Mouse (Mus musculus) C2C12 (cell line): Measurements from ENCODE around the gene Tomm70a. TPM values are rescaled to one million over a fixed set of nuclear protein-coding genes. Genes with fewer than 3 reads are reported as not detected.
"Not testable (repeated sequence)": the region's sequence is repeated elsewhere in the genome, so short reads cannot be mapped to it uniquely, and the experiment has no call there.

ENCODE experiments used
- H3K27me3 ChIP-seq: one replicate; pipeline ENCODE4 v1.6.1; 2011; ENCODE audit not compliant: control insufficient read depth, insufficient read depth, insufficient read length
- H3K36me3 ChIP-seq: one replicate; pipeline ENCODE4 v1.6.1; 2011; ENCODE audit not compliant: control insufficient read depth, insufficient read depth
- H3K4me3 ChIP-seq: one replicate; pipeline ENCODE4 v1.5.1; 2011; ENCODE audit warnings: mild to moderate bottlenecking, control low read depth; ENCODE audit not compliant: poor library complexity, insufficient read depth, severe bottlenecking
- H3K79me2 ChIP-seq: one replicate; pipeline ENCODE4 v1.6.1; 2011; ENCODE audit not compliant: control insufficient read depth, insufficient read depth
- H3K79me3 ChIP-seq: one replicate; pipeline ENCODE4 v1.6.1; 2011; ENCODE audit warnings: low read depth, control low read depth
- H3ac ChIP-seq: one replicate; pipeline ENCODE3; 2011; ENCODE audit warnings: low read depth; ENCODE audit not compliant: control insufficient read depth, insufficient read length
- CEBPB ChIP-seq: IDR thresholded peaks from one replicate; pipeline ENCODE4 v1.6.1; 2011; ENCODE audit warnings: low read depth, mild to moderate bottlenecking, control low read depth, moderate library complexity
- CTCF ChIP-seq: IDR thresholded peaks from one replicate; pipeline ENCODE4 v1.5.1; 2011; ENCODE audit not compliant: control insufficient read depth, insufficient read depth, insufficient read length
- FOSL1 ChIP-seq: IDR thresholded peaks from one replicate; pipeline ENCODE4 v1.8.0; 2011; ENCODE audit warnings: mild to moderate bottlenecking, low read length; ENCODE audit not compliant: poor library complexity, insufficient read depth, severe bottlenecking
- MAX ChIP-seq: IDR thresholded peaks from one replicate; pipeline ENCODE4 v1.6.1; 2011; ENCODE audit warnings: mild to moderate bottlenecking, control low read depth
- MYOD1 ChIP-seq: IDR thresholded peaks from one replicate; pipeline ENCODE4 v1.6.1; 2011; ENCODE audit warnings: low read depth; ENCODE audit not compliant: control insufficient read depth, insufficient read length
- MYOG ChIP-seq: IDR thresholded peaks from one replicate; pipeline ENCODE4 v1.6.1; 2011; ENCODE audit not compliant: control insufficient read depth, insufficient read length; ENCODE audit errors: extremely low read depth
- USF1 ChIP-seq: IDR thresholded peaks from one replicate; pipeline ENCODE4 v1.6.1; 2011; ENCODE audit warnings: low read depth, mild to moderate bottlenecking, control low read depth, moderate library complexity
- polyA plus RNA-seq: library from polyadenylated mRNA; unstranded; fragments of >200 nt; fragmentation: generic; extraction: Trizol; gene quantifications from one replicate; pipeline ENCODE4 v1.2.1, GENCODE M21; 2012; ENCODE audit warnings: missing spikeins

The Tomm70a gene
- polyA plus RNA-seq, 1 experiment, result 27.4 TPM

DNA sequence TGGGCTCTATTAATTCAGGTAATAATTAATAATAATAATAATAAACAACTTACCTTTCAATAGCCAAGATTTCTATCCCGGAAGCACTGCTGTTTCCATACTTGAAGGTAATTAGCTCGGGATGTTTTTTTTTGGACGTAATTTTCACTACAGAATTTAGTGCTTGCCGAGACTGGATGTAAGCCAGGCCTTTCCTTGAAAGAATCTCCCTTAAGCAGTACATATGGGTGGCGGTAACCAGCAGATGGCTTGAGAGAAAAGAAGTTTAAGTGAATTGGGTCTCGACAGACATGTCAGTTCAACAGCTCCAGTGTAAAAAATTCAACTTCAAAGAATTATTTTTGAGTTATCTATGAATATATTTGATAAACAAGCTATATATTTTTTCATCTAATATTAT lies 50.1 kb downstream of the Tomm70a start:
- Histone ChIP-seq H3K79me2 (no peaks in the 10 kb centered on the region), H3K4me3 (no peak overlapping the region), H3K27me3 (no peaks in the 10 kb centered on the region), H3ac (no peak overlapping the region), H3K36me3 (peaks cover 9% of the 10 kb centered on the region), H3K79me3 (peaks cover 2% of the 10 kb centered on the region)
- no peak for TF ChIP-seq MAX
- no peak for TF ChIP-seq MYOD1
- no peak for TF ChIP-seq USF1
- no peak for TF ChIP-seq FOSL1
- no peak for TF ChIP-seq CTCF
- no peak for TF ChIP-seq CEBPB
- TF ChIP-seq MYOG, result no peak

- peaks cover 18% of the 10 kb centered on the region for H3K36me3 ChIP-seq
Measured at GRCm38 (mm10) chr16:57174480-57174879, 53.0 kb downstream of the Tomm70a start.

GRCm38 (mm10) chr16:57175751-57176150 lies 54.2 kb downstream of the Tomm70a start:
- H3ac ChIP-seq, result no peak overlapping the region
- no peaks in the 10 kb centered on the region for H3K79me3 ChIP-seq
- no peaks in the 10 kb centered on the region for H3K79me2 ChIP-seq
- no peak for TF ChIP-seq USF1
- no peak for TF ChIP-seq CEBPB
- TF ChIP-seq MYOG, result no peak
- TF ChIP-seq MAX, result no peak
- TF ChIP-seq FOSL1, result no peak
- TF ChIP-seq CTCF, result no peak
- no peak for TF ChIP-seq MYOD1
- peaks cover 14% of the 10 kb centered on the region for H3K36me3 ChIP-seq
- no peaks in the 10 kb centered on the region for H3K27me3 ChIP-seq
- no peak overlapping the region for H3K4me3 ChIP-seq

More at GRCm38 (mm10) chr16:57174480-57174879, 53.0 kb downstream of the Tomm70a start:
- H3K27me3 ChIP-seq, H3K79me2 ChIP-seq, H3K4me3 ChIP-seq, H3K79me3 ChIP-seq, H3ac ChIP-seq: not testable (repeated sequence)

DNA sequence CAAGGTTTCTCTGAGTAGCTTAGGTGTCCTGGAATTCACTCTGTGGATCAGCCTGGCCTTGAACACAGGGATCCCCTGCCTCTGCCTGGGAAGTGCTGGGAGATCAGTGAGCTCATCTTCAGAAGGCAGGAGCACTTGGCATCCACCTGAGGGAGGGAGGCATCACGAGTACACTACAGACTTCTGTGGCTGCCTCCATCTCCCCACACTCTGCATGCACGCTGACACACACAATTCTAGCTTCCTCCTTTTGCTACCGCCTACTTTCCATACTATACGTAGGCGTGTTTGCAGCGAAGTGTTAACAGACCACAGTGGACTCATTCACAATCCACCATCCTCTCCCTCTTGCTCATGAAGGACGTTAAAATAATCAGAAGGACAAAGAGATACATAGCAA lies 54.8 kb downstream of the Tomm70a start:
- Histone ChIP-seq H3K79me2 (no peaks in the 10 kb centered on the region), H3K36me3 (peaks cover 14% of the 10 kb centered on the region), H3ac (no peak overlapping the region), H3K4me3 (no peak overlapping the region), H3K79me3 (no peaks in the 10 kb centered on the region), H3K27me3 (no peaks in the 10 kb centered on the region)
- TF ChIP-seq CTCF, result no peak

DNA sequence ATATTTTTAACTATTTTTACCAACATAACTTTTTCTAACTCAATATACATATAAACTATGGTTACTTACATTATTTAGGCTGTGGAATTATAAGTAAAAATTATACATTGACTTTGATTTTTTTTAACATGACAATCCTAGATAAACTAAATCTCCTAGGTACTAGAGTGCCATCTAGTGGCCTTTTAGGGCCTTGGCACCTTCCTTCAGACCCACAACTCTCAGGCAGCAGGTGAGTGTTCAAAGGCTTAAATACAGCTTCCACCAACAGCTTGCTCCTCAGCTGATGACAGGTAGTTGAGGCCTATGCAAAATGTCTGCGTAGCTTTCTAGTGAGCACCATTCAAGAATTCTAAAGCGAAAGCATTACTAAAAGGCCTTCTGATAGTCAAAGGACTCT lies 55.8 kb downstream of the Tomm70a start:
- Histone ChIP-seq H3ac (no peak overlapping the region), H3K4me3 (no peak overlapping the region), H3K36me3 (peaks cover 17% of the 10 kb centered on the region), H3K79me2 (no peaks in the 10 kb centered on the region), H3K79me3 (no peaks in the 10 kb centered on the region), H3K27me3 (no peaks in the 10 kb centered on the region)
- no peak for TF ChIP-seq MYOG
- TF ChIP-seq USF1, result no peak
- no peak for TF ChIP-seq CTCF

DNA sequence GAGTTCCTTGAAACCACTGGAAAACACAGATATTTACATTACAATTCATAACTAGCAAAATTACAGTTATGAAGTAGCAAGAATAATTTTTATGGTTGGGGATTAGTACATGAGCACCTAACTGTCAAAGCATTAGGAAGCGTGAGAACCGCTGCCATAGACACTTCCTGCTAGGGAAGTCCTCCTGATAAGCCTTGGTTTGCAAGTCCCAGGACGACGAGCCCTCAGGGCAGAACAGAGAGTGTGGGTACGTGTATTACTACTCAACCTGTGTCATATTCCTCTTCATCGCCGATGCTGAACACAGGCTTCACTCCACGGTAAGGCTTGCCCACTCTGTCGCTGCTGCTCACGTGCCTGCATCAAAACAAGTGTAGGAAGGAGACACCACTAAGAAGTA lies 56.2 kb downstream of the Tomm70a start:
- Histone ChIP-seq H3K4me3 (no peak overlapping the region), H3K79me2 (no peaks in the 10 kb centered on the region), H3K79me3 (no peaks in the 10 kb centered on the region), H3K36me3 (peaks cover 21% of the 10 kb centered on the region), H3ac (no peak overlapping the region), H3K27me3 (no peaks in the 10 kb centered on the region)
- TF ChIP-seq USF1 (no peak), FOSL1 (no peak), MYOD1 (no peak), CTCF (no peak), MAX (no peak), CEBPB (no peak), MYOG (no peak)

GRCm38 (mm10) chr16:57181180-57181579 lies 59.7 kb downstream of the Tomm70a start:
- no peak for TF ChIP-seq MYOG
- no peak for TF ChIP-seq CEBPB
- TF ChIP-seq MAX, result no peak
- no peak for TF ChIP-seq MYOD1
- Histone ChIP-seq H3K27me3 (no peaks in the 10 kb centered on the region), H3K79me3 (no peaks in the 10 kb centered on the region), H3K4me3 (no peak overlapping the region), H3ac (no peak overlapping the region), H3K36me3 (peaks cover 39% of the 10 kb centered on the region), H3K79me2 (no peaks in the 10 kb centered on the region)
